Mouse (Mus musculus) B cell, adult 62 days (primary cell): ENCODE data around the gene Fbxo30. TPM values are rescaled to one million over a fixed set of nuclear protein-coding genes. Genes with fewer than 3 reads are reported as not detected.

ENCODE experiments used
- total RNA-seq: library from RNA; stranded (reverse); gene quantifications from 4 replicates; pipeline ENCODE4 v1.2.4, GENCODE M21; 2023

The Fbxo30 gene
- total RNA-seq: 15.8 to 18.2 TPM (median 17.5 TPM) in 4 replicates

DNA sequence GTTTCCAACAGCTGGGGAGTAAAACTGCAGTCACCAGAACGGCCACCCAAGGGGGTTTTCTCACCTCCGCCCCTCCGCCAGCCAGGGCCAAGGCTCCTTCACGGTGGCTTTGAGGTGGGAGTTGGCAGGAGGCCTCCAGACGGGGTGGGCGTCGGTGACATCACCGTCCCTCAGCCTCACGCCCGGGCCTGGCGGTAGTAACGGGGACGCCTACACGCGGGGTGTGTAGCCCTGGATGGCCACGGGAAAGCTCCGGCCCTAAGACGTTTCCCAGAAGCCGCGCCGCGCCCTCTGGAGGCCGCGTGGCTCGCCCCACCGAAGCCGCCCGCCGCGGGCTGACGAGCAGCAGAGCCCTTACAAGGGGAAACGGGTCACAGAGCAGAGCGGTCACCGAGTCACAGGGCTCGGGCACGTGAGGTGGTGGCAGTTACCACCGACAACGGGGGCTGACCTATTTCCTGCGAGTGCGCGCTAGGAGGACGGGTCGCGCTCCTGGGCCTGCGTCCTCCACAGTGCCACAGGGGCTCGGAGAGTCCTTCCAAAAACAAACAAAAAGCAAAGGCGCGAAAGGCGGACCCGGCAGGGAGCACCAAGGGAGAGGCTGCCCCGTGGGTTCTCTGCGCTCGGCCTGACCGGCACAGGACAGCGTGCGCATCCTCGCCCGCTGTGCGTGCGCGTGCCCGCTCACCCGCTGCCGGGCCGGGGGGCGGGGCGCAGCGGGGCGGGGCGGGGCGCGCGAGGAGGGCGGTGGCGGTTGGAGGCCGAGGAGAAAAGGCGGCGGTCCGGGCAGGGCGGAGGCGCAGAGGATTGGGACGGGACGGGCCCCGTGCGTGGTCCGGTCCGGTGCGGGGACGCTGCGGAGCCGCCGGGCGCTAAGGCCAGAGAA is at the start of gene Fbxo30:
Gene Fbxo30 (plus strand): TSS at position 753 of the 886 bp plus-strand sequence.

DNA sequence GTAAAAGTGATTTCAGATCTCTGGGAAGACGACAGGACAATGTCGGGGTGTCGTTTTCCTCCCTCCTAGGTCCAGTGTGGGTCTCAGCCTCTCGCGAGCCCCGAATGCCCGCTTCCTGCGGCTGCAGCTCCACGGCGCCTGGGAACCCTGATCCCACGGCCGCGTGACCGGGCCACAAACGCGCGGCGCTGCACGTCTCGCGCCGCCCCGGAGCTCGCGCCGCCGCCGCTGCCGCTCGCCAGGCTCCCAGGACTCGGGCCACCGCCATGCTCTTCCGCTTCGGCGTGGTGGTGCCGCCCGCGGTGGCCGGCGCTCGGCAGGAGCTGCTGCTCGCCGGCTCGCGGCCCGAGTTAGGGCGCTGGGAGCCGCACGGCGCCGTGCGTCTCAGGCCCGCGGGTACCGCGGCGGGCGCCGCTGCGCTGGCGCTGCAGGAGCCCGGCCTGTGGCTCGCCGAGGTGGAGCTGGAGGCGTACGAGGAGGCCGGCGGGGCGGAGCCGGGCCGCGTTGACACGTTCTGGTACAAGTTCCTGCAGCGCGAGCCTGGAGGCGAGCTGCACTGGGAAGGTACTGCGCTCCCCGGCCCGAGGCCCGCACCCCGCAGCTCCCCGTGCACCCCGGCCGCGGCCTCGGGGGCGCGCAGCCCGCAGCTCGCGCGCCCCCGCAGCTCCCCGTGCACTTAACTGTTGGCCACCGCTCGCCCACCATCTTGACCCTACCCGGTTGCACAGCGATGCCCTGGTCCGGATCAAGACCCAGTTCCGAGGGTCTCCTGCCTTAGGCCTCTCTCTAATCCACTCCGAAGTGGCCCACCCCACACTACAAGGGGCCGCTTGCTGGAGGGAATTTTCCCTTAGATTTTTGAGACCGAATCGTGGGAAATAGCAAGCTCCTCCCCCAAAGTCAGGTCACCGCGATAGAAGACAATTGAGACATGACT is 62.3 kb downstream of the Fbxo30 start, which contains the start of gene Epm2a:
Gene Epm2a (plus strand): TSS at position 200 of the 937 bp plus-strand sequence.

Other genes starting within 250 kb of the Fbxo30 start
- not detected in 4 replicates for gene Grm1, start 199.0 kb upstream of the Fbxo30 start, total RNA-seq
- 29.6 to 32.2 TPM (median 31.0 TPM) in 4 replicates for gene Shprh, start 131.9 kb upstream of the Fbxo30 start, total RNA-seq
- gene Epm2a, start 62.1 kb downstream of the Fbxo30 start, total RNA-seq: 1.2 to 2.3 TPM (median 2.0 TPM) in 4 replicates